In the genomic region with DNA sequence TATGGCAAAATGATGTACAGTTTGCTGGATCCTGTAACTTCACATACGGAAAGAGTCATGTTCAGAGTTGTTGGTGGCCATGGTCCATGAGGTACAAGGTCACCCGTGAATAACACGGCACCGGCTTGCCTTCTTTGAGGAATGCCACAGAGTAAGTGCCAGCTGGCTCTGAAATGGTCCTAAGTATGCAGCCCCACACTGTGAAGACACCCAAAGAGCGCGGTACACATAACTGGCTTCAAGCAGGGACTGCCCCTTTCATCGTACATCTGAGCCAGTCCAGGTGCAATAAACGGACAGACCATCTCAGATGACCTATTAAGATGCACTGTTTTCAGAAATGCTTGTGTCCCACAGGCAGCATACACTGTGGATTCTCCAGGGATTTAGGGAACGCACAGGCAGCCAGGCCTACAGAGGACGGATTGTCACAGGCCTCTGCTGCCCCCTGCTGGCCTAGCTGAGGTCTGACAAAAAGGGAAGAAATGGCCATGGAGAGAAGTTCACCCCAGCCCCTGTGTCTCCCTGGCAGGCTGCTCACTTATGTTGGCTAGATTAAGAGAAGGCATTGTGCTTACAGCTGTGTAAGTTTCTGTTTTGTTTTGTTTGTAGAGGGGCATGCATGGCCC, we compare ENCODE assay signal across 1 mouse cellular context.
TF ChIP-seq lines count a peak whose summit lies in the region.

No protein-coding gene starts in this region.

TF ChIP-seq in CH12.LX, 34 proteins besides CTCF, POLR2A, EP300 and RAD21 (continued from another document):
- TF ChIP-seq NELFE (IDR thresholded peaks at IDR 0.05; ENCODE audit: low read depth, low read length) (no peak), RCOR1 (conservative IDR thresholded peaks at IDR 0.05; ENCODE audit: low read depth, low read length) (no peak), TCF12 (IDR thresholded peaks at IDR 0.05; ENCODE audit: low read depth, low read length) (peak; percentile 33; the same call in 1 of the 2 replicates), PAX5 (IDR thresholded peaks at IDR 0.05; ENCODE audit: low read length) (no peak), MAZ (IDR thresholded peaks at IDR 0.05; ENCODE audit: low read depth, low read length) (no peak), USF2 (conservative IDR thresholded peaks at IDR 0.05; ENCODE audit: low read depth, low read length) (no peak), BHLHE40 (IDR thresholded peaks at IDR 0.05; ENCODE audit: low read depth, low read length) (no peak), GABPA (IDR thresholded peaks at IDR 0.05; ENCODE audit: insufficient replicate concordance, low read depth, low read length) (no peak), ETS1 (conservative IDR thresholded peaks at IDR 0.05; ENCODE audit: low read depth, low read length) (no peak)
